Mouse (Mus musculus) heart, adult 2 months (tissue): ENCODE results near the gene L3mbtl4.

Experiments used
- CTCF ChIP-seq: fragments of 200-600 bp; IDR thresholded peaks from 2 replicates; pipeline ENCODE4 v1.8.1; 2022; ENCODE audit warnings: antibody characterized with exemption, mild to moderate bottlenecking, moderate library complexity
- EP300 ChIP-seq: fragments of 200-500 bp; IDR thresholded peaks from 2 replicates; pipeline ENCODE4 v1.6.1; 2011; ENCODE audit warnings: low read depth, low read length, control low read depth; ENCODE audit not compliant: insufficient read depth
- POLR2A ChIP-seq: fragments of 200-500 bp; IDR thresholded peaks from 2 replicates; pipeline ENCODE4 v1.6.1; 2011; ENCODE audit warnings: mild to moderate bottlenecking, low read depth, low read length, control low read depth; ENCODE audit not compliant: insufficient read depth

- TF ChIP-seq CTCF (no peak), EP300 (no peak), POLR2A (no peak)
Observed at GRCm38 (mm10) chr17:68591619-68592018, 318.0 kb downstream of the L3mbtl4 start.
